ENCODE assay signal across 9 mouse cellular contexts in genomic region chr10:78100989-78101780, GRCm38 (mm10). TPM values are rescaled to one million over a fixed set of nuclear protein-coding genes. Genes with fewer than 3 reads are reported as not detected.
DNase-seq lines count a peak whose midpoint lies in the region; ATAC-seq and TF ChIP-seq lines count a peak whose summit lies in the region.
"Had no signal": no experiment of that assay in that cellular context is flagged by ENCODE, and none has a peak within 500 bp of the region (broad histone marks: within the 10 kb centered on the region; RNA-seq: fewer than 3 reads in every experiment).

No protein-coding gene starts in this region.

- no peak for DNase-seq in heart, postnatal 4 days
- DNase-seq in kidney, postnatal 14 days: peak; percentile 18
- DNase-seq in urinary bladder, postnatal 14 days (ENCODE audit: low spot score): no peak
- DNase-seq in thymus, adult 2 months: no peak
- DNase-seq in ovary, postnatal 14 days (ENCODE audit: low spot score): no peak

- H3K4me1 ChIP-seq in heart, embryonic 15.5 days (replicated peaks): peaks cover 9% of the 10 kb centered on the region
- no peaks in the 10 kb centered on the region for H3K4me1 ChIP-seq in forebrain, embryonic 12.5 days
- no peaks in the 10 kb centered on the region for H3K4me1 ChIP-seq in neural tube, embryonic 12.5 days
- peaks cover 5% of the 10 kb centered on the region; the same call in 1 of the 2 replicates for H3K4me1 ChIP-seq in thymus, adult 2 months (replicated peaks; ENCODE audit: control insufficient read depth, insufficient read depth, low read length)

- no peaks in the 10 kb centered on the region for H3K27me3 ChIP-seq in heart, embryonic 15.5 days
- H3K27me3 ChIP-seq in forebrain, embryonic 12.5 days: no peaks in the 10 kb centered on the region
- no peaks in the 10 kb centered on the region for H3K27me3 ChIP-seq in neural tube, embryonic 12.5 days (replicated peaks)
- H3K27me3 ChIP-seq in thymus, adult 2 months (ENCODE audit: control insufficient read depth, insufficient read depth, low read length): no peaks in the 10 kb centered on the region

- WGBS in heart, embryonic 15.5 days: 12% methylated on average over 16 of the region's 16 CpGs
- 42% methylated on average over 16 of the region's 16 CpGs for WGBS in forebrain, embryonic 12.5 days
- 39% methylated on average over 16 of the region's 16 CpGs for whole genome bisulfite sequencing in neural tube, embryonic 12.5 days
- WGBS in thymus, adult 2 months: 85% methylated on average over 16 of the region's 16 CpGs

- H3K4me2 ChIP-seq in heart, embryonic 15.5 days: peak overlapping the region; percentile 55
- H3K4me2 ChIP-seq in forebrain, embryonic 12.5 days: peak overlapping the region; percentile 45
- peak overlapping the region; percentile 52 for H3K4me2 ChIP-seq in neural tube, embryonic 12.5 days (replicated peaks)

- ATAC-seq in heart, embryonic 15.5 days (replicated peaks; ENCODE audit: insufficient number of reproducible peaks, insufficient read depth, low FRiP score, low read depth): no peak
- no peak for ATAC-seq in forebrain, embryonic 12.5 days (ENCODE audit: low FRiP score)
- 0 out of 2 replicates have a peak, but pooled peaks have one; percentile 50 for ATAC-seq in neural tube, embryonic 12.5 days (ENCODE audit: low FRiP score, low read depth)

- H3K27ac ChIP-seq in heart, embryonic 15.5 days: no peak overlapping the region
- no peak overlapping the region for H3K27ac ChIP-seq in forebrain, embryonic 12.5 days
- H3K27ac ChIP-seq in neural tube, embryonic 12.5 days: no peak overlapping the region
- no peak overlapping the region for H3K27ac ChIP-seq in thymus, adult 2 months (ENCODE audit: control insufficient read depth, insufficient read depth, low read length)

- no peaks in the 10 kb centered on the region for H3K36me3 ChIP-seq in heart, embryonic 15.5 days
- H3K36me3 ChIP-seq in forebrain, embryonic 12.5 days (replicated peaks): no peaks in the 10 kb centered on the region
- H3K36me3 ChIP-seq in neural tube, embryonic 12.5 days: no peaks in the 10 kb centered on the region
- H3K36me3 ChIP-seq in thymus, adult 2 months (ENCODE audit: control insufficient read depth, insufficient read depth, low read length): no peaks in the 10 kb centered on the region

- H3K9me3 ChIP-seq in heart, embryonic 15.5 days (replicated peaks): no peaks in the 10 kb centered on the region
- H3K9me3 ChIP-seq in forebrain, embryonic 12.5 days: no peaks in the 10 kb centered on the region
- H3K9me3 ChIP-seq in neural tube, embryonic 12.5 days: no peaks in the 10 kb centered on the region

- TF ChIP-seq POLR2A in thymus, adult 2 months (IDR thresholded peaks at IDR 0.05; ENCODE audit: control insufficient read depth, extremely low read depth, insufficient read depth, low read length, poor library complexity): no peak

- H3K9ac ChIP-seq in heart, embryonic 15.5 days: no peak overlapping the region
- H3K9ac ChIP-seq in forebrain, embryonic 12.5 days: no peak overlapping the region
- H3K9ac ChIP-seq in neural tube, embryonic 12.5 days: peak overlapping the region; percentile 35; the same call in 1 of the 2 replicates

- no peak for TF ChIP-seq CTCF in thymus, adult 2 months (IDR thresholded peaks at IDR 0.05; ENCODE audit: borderline replicate concordance, control insufficient read depth, extremely low read depth, insufficient read depth, low read length, poor library complexity)

- peak overlapping the region; percentile 24 for H3K4me3 ChIP-seq in heart, embryonic 15.5 days
- 0 out of 2 replicates have a peak overlapping the region, but pooled peaks have one; percentile 6 for H3K4me3 ChIP-seq in forebrain, embryonic 12.5 days (replicated peaks)
- H3K4me3 ChIP-seq in neural tube, embryonic 12.5 days: no peak overlapping the region
- no peak overlapping the region for H3K4me3 ChIP-seq in thymus, adult 2 months (ENCODE audit: control insufficient read depth, insufficient read depth, low read length)

RNA-seq across cellular contexts. Expression of gene Icosl, which starts 32.1 kb away (rescaled TPM):
- 1.5 and 2.9 TPM in 2 replicates for polyA plus RNA-seq in heart, embryonic 15.5 days (2015; fragmentation: Nextera tagmentation; extraction: Ambion mirVana)
- total RNA-seq in heart, postnatal 4 days (2021): 1 to 10 TPM; 3.8 to 4.6 TPM
- polyA plus RNA-seq in forebrain, embryonic 12.5 days (2016; fragmentation: Nextera tagmentation; extraction: Ambion mirVana): 1.3 and 1.4 TPM in 2 replicates
- polyA plus RNA-seq in neural tube, embryonic 12.5 days (2016; fragmentation: Nextera tagmentation; extraction: Ambion mirVana): 1.3 TPM in 2 replicates
- polyA plus RNA-seq in thymus, adult 2 months (2012; rRNA removed): 23.1 and 26.5 TPM in 2 replicates

RNA-seq across cellular contexts. Expression of gene Aire, which starts 57.8 kb away (rescaled TPM):
- 0.16 and 1.5 TPM in 2 replicates for polyA plus RNA-seq in heart, embryonic 15.5 days (2015; fragmentation: Nextera tagmentation; extraction: Ambion mirVana)
- total RNA-seq in heart, postnatal 4 days (2021): not detected
- 0.11 and 0.19 TPM in 2 replicates for polyA plus RNA-seq in forebrain, embryonic 12.5 days (2016; fragmentation: Nextera tagmentation; extraction: Ambion mirVana)
- 0.17 and 0.22 TPM in 2 replicates for polyA plus RNA-seq in neural tube, embryonic 12.5 days (2016; fragmentation: Nextera tagmentation; extraction: Ambion mirVana)
- polyA plus RNA-seq in thymus, adult 2 months (2012; rRNA removed): 84.0 and 93.7 TPM in 2 replicates

RNA-seq across cellular contexts. Expression of gene Dnmt3l, which starts 59.4 kb away (rescaled TPM):
- polyA plus RNA-seq in heart, embryonic 15.5 days (2015; fragmentation: Nextera tagmentation; extraction: Ambion mirVana): not detected in 2 replicates
- total RNA-seq in heart, postnatal 4 days (2021): not detected
- not detected in 2 replicates for polyA plus RNA-seq in forebrain, embryonic 12.5 days (2016; fragmentation: Nextera tagmentation; extraction: Ambion mirVana)
- polyA plus RNA-seq in neural tube, embryonic 12.5 days (2016; fragmentation: Nextera tagmentation; extraction: Ambion mirVana): not detected in 2 replicates
- 0.93 and 1.8 TPM in 2 replicates for polyA plus RNA-seq in thymus, adult 2 months (2012; rRNA removed)
- total RNA-seq: neutrophil, adult 5-6 weeks had no signal

Comparison
In these comparisons a context has a peak if more than half of its experiments do, and no peak if none do; other contexts are left out.
1. H3K4me3 ChIP-seq: peak in heart, embryonic 15.5 days (single experiment) and forebrain, embryonic 12.5 days (single experiment); none in neural tube, embryonic 12.5 days (single experiment) and thymus, adult 2 months (single experiment).
2. RNA of gene Aire, which starts 57.8 kb away (polyA plus RNA-seq): 84.0 to 93.7 TPM in thymus, adult 2 months; 0.17 to 0.22 TPM in neural tube, embryonic 12.5 days, 0.16 to 1.5 TPM in heart, embryonic 15.5 days and 0.11 to 0.19 TPM in forebrain, embryonic 12.5 days; every median in the first group is over 10 times any median in the second.
3. Peak in every context shown above with its lines, with median percentiles within 50 percentile points of each other: H3K4me2 ChIP-seq.